Mouse (Mus musculus): ENCODE results near the gene Syngr2. TPM values are rescaled to one million over a fixed set of nuclear protein-coding genes. Genes with fewer than 3 reads are reported as not detected.
A peak's percentile ranks its signal among the peaks of the same experiment; 100 is the strongest.

Syngr2 gene
- polyA plus RNA-seq, 1 experiment = 150 TPM

- 45% methylated on average over 20 of the region's 20 CpGs for WGBS
- TF ChIP-seq POLR2A (IDR thresholded peaks at IDR 0.05; ENCODE audit: low read depth, low read length) (no peak), CTCF (conservative IDR thresholded peaks at IDR 0.05; ENCODE audit: insufficient read depth, insufficient read length, low read depth, low read length) (no peak)
- Histone ChIP-seq H3K4me3 (ENCODE audit: insufficient read depth, low read depth, low read length) (no peak overlapping the region), H3K36me3 (ENCODE audit: control insufficient read depth, insufficient read depth, low read length) (no peaks in the 10 kb centered on the region), H3K27me3 (replicated peaks; ENCODE audit: control insufficient read depth, insufficient read depth, low read length) (no peaks in the 10 kb centered on the region), H3K4me1 (ENCODE audit: control insufficient read depth, insufficient read depth, low read length) (peaks cover 10% of the 10 kb centered on the region), H3K27ac (ENCODE audit: insufficient read depth, low read depth, low read length) (0 out of 2 replicates have a peak overlapping the region, but pooled peaks have one; percentile 45)
- DNase-seq = no peak
Observed at GRCm38 (mm10) chr11:117768725-117769682, 40.5 kb upstream of the Syngr2 start.

DNA sequence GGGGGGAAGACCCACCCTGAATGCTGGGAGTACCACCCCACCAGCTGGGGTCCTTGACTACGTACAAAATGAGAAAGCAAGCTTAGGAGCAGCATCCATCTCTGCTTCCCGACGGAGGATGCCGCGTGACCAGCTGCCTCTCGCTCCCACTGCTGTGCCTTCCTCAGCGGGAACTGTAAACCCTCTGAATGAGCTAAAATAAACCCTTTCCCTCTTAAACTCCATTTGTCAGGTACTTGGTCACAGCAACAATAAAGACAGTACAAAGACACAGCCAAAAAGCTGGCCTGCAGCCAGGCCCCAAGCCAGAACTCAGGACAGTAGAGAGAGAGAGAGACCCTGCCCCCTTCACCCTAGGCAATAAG is 39.8 kb upstream of the Syngr2 start:
- TF ChIP-seq POLR2A (IDR thresholded peaks at IDR 0.05; ENCODE audit: low read depth, low read length) (no peak), CTCF (conservative IDR thresholded peaks at IDR 0.05; ENCODE audit: insufficient read depth, insufficient read length, low read depth, low read length) (no peak)
- 88% methylated on average over 7 of the region's 7 CpGs for WGBS
- H3K27me3 ChIP-seq (replicated peaks; ENCODE audit: control insufficient read depth, insufficient read depth, low read length) = no peaks in the 10 kb centered on the region
- no peaks in the 10 kb centered on the region for H3K36me3 ChIP-seq (ENCODE audit: control insufficient read depth, insufficient read depth, low read length)
- no peak overlapping the region for H3K27ac ChIP-seq (ENCODE audit: insufficient read depth, low read depth, low read length)
- H3K4me3 ChIP-seq (ENCODE audit: insufficient read depth, low read depth, low read length) = no peak overlapping the region
- DNase-seq = no peak
- H3K4me1 ChIP-seq (ENCODE audit: control insufficient read depth, insufficient read depth, low read length) = peaks cover 10% of the 10 kb centered on the region

GRCm38 (mm10) chr11:117770407-117770806 is 39.1 kb upstream of the Syngr2 start:
- Histone ChIP-seq H3K36me3 (ENCODE audit: control insufficient read depth, insufficient read depth, low read length) (0 out of 2 replicates have a peak, but pooled peaks cover under 1% of the 10 kb centered on the region), H3K27me3 (replicated peaks; ENCODE audit: control insufficient read depth, insufficient read depth, low read length) (no peaks in the 10 kb centered on the region), H3K4me1 (ENCODE audit: control insufficient read depth, insufficient read depth, low read length) (peaks cover 10% of the 10 kb centered on the region), H3K27ac (ENCODE audit: insufficient read depth, low read depth, low read length) (no peak overlapping the region), H3K4me3 (ENCODE audit: insufficient read depth, low read depth, low read length) (no peak overlapping the region)
- TF ChIP-seq POLR2A (IDR thresholded peaks at IDR 0.05; ENCODE audit: low read depth, low read length) (no peak), CTCF (conservative IDR thresholded peaks at IDR 0.05; ENCODE audit: insufficient read depth, insufficient read length, low read depth, low read length) (no peak)
- 87% methylated on average over 10 of the region's 10 CpGs for WGBS
- no peak for DNase-seq

DNA sequence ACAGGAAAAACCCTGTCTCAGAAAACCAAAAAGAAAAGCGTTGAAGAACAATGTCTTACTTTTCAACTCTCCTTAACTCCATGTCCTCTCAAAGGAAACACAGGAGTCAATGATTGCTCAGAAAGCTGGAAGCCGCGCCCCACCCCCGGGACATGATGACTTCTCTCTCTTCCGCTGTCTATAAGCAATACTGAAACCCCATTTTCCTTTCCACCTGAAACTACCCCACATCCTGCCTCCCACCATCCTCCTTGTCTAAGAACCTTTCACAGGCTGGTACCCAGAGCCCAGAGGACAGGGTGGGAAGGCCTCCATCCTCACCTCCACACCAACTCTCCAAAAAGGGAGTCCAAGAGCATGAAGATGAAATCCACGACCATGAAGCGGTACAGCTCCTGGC is 37.1 kb upstream of the Syngr2 start:
- TF ChIP-seq CTCF (conservative IDR thresholded peaks at IDR 0.05; ENCODE audit: insufficient read depth, insufficient read length, low read depth, low read length) = no peak
- no peak for TF ChIP-seq POLR2A (IDR thresholded peaks at IDR 0.05; ENCODE audit: low read depth, low read length)
- Histone ChIP-seq H3K4me1 (ENCODE audit: control insufficient read depth, insufficient read depth, low read length) (no peaks in the 10 kb centered on the region), H3K27me3 (replicated peaks; ENCODE audit: control insufficient read depth, insufficient read depth, low read length) (no peaks in the 10 kb centered on the region), H3K4me3 (ENCODE audit: insufficient read depth, low read depth, low read length) (no peak overlapping the region), H3K36me3 (ENCODE audit: control insufficient read depth, insufficient read depth, low read length) (0 out of 2 replicates have a peak, but pooled peaks cover 1% of the 10 kb centered on the region), H3K27ac (ENCODE audit: insufficient read depth, low read depth, low read length) (no peak overlapping the region)
- 90% methylated on average over 7 of the region's 7 CpGs for WGBS
- no peak for DNase-seq

DNA sequence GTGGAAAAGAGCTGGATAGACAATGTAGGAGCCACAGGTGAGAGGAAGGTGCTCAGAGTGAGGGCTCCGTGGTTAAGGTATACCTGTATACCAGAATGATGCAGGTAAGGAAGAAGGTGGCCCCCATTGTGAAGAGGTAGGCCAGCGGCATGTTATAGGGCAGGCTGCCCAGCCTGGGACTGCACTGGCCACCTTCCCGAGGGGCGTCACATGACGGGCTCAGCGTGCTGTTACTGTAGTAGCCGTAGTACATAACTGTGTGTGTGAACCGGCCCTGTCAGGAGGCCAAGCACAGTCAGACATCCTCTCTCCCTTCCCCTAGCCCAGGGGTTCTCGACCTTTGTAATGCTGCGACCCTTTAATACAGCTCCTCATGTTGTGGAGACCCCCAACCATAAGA is 34.5 kb upstream of the Syngr2 start:
- H3K4me1 ChIP-seq (ENCODE audit: control insufficient read depth, insufficient read depth, low read length) = peaks cover 12% of the 10 kb centered on the region
- H3K27me3 ChIP-seq (replicated peaks; ENCODE audit: control insufficient read depth, insufficient read depth, low read length) = no peaks in the 10 kb centered on the region
- TF ChIP-seq CTCF (conservative IDR thresholded peaks at IDR 0.05; ENCODE audit: insufficient read depth, insufficient read length, low read depth, low read length) = no peak
- TF ChIP-seq POLR2A (IDR thresholded peaks at IDR 0.05; ENCODE audit: low read depth, low read length) = no peak
- H3K36me3 ChIP-seq (ENCODE audit: control insufficient read depth, insufficient read depth, low read length) = 0 out of 2 replicates have a peak, but pooled peaks cover 1% of the 10 kb centered on the region
- 86% methylated on average over 10 of the region's 10 CpGs for WGBS
- H3K4me3 ChIP-seq (ENCODE audit: insufficient read depth, low read depth, low read length) = no peak overlapping the region
- no peak overlapping the region for H3K27ac ChIP-seq (ENCODE audit: insufficient read depth, low read depth, low read length)
- DNase-seq = no peak

DNA sequence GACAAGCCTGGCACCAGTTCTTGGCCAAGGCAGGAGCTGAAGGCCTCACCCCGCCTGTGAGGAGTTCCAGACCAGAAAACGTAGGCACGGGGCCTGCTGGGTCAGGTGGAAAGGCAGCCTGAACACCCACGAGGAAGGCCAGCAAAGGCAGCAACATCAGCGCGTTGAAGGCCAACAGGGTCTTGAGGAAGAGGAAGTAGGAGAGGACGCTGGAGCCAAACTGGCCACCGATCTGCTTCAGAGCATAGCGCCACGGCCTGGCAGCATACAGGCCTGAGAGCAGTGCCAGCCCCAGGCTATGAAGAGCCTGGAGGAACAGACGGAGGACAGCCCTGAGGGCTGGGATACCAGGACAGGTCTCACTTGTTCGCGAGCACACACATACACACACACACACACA is 33.9 kb upstream of the Syngr2 start:
- peaks cover 12% of the 10 kb centered on the region for H3K4me1 ChIP-seq (ENCODE audit: control insufficient read depth, insufficient read depth, low read length)
- H3K27ac ChIP-seq (ENCODE audit: insufficient read depth, low read depth, low read length) = no peak overlapping the region
- H3K36me3 ChIP-seq (ENCODE audit: control insufficient read depth, insufficient read depth, low read length) = 0 out of 2 replicates have a peak, but pooled peaks cover 1% of the 10 kb centered on the region
- no peaks in the 10 kb centered on the region for H3K27me3 ChIP-seq (replicated peaks; ENCODE audit: control insufficient read depth, insufficient read depth, low read length)
- TF ChIP-seq POLR2A (IDR thresholded peaks at IDR 0.05; ENCODE audit: low read depth, low read length) = no peak
- TF ChIP-seq CTCF (conservative IDR thresholded peaks at IDR 0.05; ENCODE audit: insufficient read depth, insufficient read length, low read depth, low read length) = no peak
- 84% methylated on average over 13 of the region's 13 CpGs for WGBS
- DNase-seq = no peak
- H3K4me3 ChIP-seq (ENCODE audit: insufficient read depth, low read depth, low read length) = no peak overlapping the region

DNA sequence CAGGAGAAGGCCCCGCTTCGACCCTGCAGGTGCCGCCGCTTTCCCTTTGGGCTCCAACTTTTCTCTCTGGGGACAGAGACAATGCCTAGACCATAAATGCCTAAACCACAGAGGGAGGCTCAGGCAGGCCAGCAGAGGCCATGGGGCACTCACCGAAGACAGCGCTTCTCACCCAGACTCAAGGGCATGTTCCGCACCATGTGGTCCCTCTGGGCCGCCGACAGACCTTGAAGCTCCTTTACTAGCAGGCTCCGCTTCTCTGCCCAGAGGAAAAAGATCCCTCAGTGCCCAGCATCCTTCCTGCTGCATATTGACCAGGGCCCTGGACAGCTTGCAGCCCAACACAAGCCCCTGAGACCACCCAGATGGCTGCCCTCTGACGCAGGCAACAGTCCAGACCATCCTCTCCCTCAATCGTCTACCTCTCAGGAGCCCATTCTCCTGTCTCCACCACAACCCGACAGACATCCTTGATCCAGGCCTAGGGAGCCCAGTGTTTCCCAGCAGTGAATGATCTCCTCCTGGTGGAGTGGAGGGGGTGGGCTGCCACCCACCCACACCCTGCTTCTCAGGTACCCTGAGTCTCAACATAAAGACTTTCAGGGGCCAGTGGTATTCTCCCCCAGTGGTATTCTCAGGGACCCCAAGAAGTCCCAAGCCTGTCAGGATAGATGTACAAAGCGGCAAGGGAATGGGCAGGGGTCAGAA is 33.2 kb upstream of the Syngr2 start:
- no peaks in the 10 kb centered on the region for H3K27me3 ChIP-seq (replicated peaks; ENCODE audit: control insufficient read depth, insufficient read depth, low read length)
- WGBS = 86% methylated on average over 14 of the region's 14 CpGs
- H3K4me1 ChIP-seq (ENCODE audit: control insufficient read depth, insufficient read depth, low read length) = peaks cover 15% of the 10 kb centered on the region
- TF ChIP-seq CTCF (conservative IDR thresholded peaks at IDR 0.05; ENCODE audit: insufficient read depth, insufficient read length, low read depth, low read length) = no peak
- TF ChIP-seq POLR2A (IDR thresholded peaks at IDR 0.05; ENCODE audit: low read depth, low read length) = no peak
- no peak overlapping the region for H3K4me3 ChIP-seq (ENCODE audit: insufficient read depth, low read depth, low read length)
- H3K36me3 ChIP-seq (ENCODE audit: control insufficient read depth, insufficient read depth, low read length) = 0 out of 2 replicates have a peak, but pooled peaks cover 1% of the 10 kb centered on the region
- no peak for DNase-seq
- no peak overlapping the region for H3K27ac ChIP-seq (ENCODE audit: insufficient read depth, low read depth, low read length)
